Mouse (Mus musculus) megakaryocyte, embryonic 14.5 days (primary cell): ENCODE measurements around the gene Sulf2. TPM values are rescaled to one million over a fixed set of nuclear protein-coding genes. Genes with fewer than 3 reads are reported as not detected.
A peak's percentile ranks its signal among the peaks of the same experiment; 100 is the strongest.

Experiments used
- H3K27me3 ChIP-seq: replicated peaks from 2 replicates; pipeline ENCODE3; 2012; ENCODE audit warnings: inconsistent platforms
- H3K36me3 ChIP-seq: replicated peaks from 2 replicates; pipeline ENCODE3; 2012; ENCODE audit warnings: low read length, inconsistent platforms, mixed read lengths
- H3K4me1 ChIP-seq: 2 replicates; pipeline ENCODE4 v1.6.1; 2012; ENCODE audit warnings: inconsistent platforms
- H3K4me3 ChIP-seq: replicated peaks from 2 replicates; pipeline ENCODE3; 2012; ENCODE audit warnings: moderate library complexity, mild to moderate bottlenecking, inconsistent platforms
- H3K9me3 ChIP-seq: 2 replicates; pipeline ENCODE4 v1.6.1; 2012; ENCODE audit warnings: inconsistent platforms
- FLI1 ChIP-seq: IDR thresholded peaks from 2 replicates; pipeline ENCODE4 v1.6.1; 2012; ENCODE audit warnings: low read length, inconsistent platforms, mixed read lengths
- GATA1 ChIP-seq: IDR thresholded peaks from 3 replicates; pipeline ENCODE4 v1.6.1; 2012; ENCODE audit warnings: mixed read lengths, low read length, inconsistent platforms, borderline replicate concordance
- polyA plus RNA-seq: library from polyadenylated mRNA; stranded (reverse); fragments of >175 nt; gene quantifications from 2 replicates; pipeline ENCODE4 v1.2.3, GENCODE M21; 2012; ENCODE audit warnings: low replicate concordance; ENCODE audit not compliant: insufficient read depth

Gene Sulf2
- polyA plus RNA-seq, 1 experiment, result 4.8 TPM

- TF ChIP-seq GATA1 (no peak), FLI1 (no peak)
- Histone ChIP-seq H3K36me3 (peaks cover 34% of the 10 kb centered on the region), H3K27me3 (no peaks in the 10 kb centered on the region), H3K4me3 (peak overlapping the region; percentile 91), H3K4me1 (peaks cover 86% of the 10 kb centered on the region), H3K9me3 (no peaks in the 10 kb centered on the region)
Observed at GRCm38 (mm10) chr2:166031120-166031929, 124.1 kb downstream of the Sulf2 start.

GRCm38 (mm10) chr2:166030256-166030995 lies 125.0 kb downstream of the Sulf2 start:
- Histone ChIP-seq H3K9me3 (no peaks in the 10 kb centered on the region), H3K4me1 (peaks cover 86% of the 10 kb centered on the region), H3K36me3 (peaks cover 25% of the 10 kb centered on the region), H3K4me3 (peak overlapping the region; percentile 91), H3K27me3 (no peaks in the 10 kb centered on the region)
- TF ChIP-seq GATA1, result no peak
- TF ChIP-seq FLI1, result no peak

GRCm38 (mm10) chr2:166029232-166029631 lies 126.2 kb downstream of the Sulf2 start:
- TF ChIP-seq FLI1 (no peak), GATA1 (no peak)
- H3K4me1 ChIP-seq, result peaks cover 89% of the 10 kb centered on the region
- H3K27me3 ChIP-seq, result no peaks in the 10 kb centered on the region
- H3K9me3 ChIP-seq, result no peaks in the 10 kb centered on the region
- H3K36me3 ChIP-seq, result peaks cover 16% of the 10 kb centered on the region
- H3K4me3 ChIP-seq, result peak overlapping the region; percentile 38

GRCm38 (mm10) chr2:166027834-166028233 lies 127.6 kb downstream of the Sulf2 start:
- H3K4me1 ChIP-seq, result peaks cover 96% of the 10 kb centered on the region
- H3K36me3 ChIP-seq, result peaks cover 17% of the 10 kb centered on the region
- no peaks in the 10 kb centered on the region for H3K9me3 ChIP-seq
- no peak overlapping the region for H3K4me3 ChIP-seq
- no peak for TF ChIP-seq GATA1
- TF ChIP-seq FLI1, result no peak
- no peaks in the 10 kb centered on the region for H3K27me3 ChIP-seq

GRCm38 (mm10) chr2:166025943-166026342 lies 129.5 kb downstream of the Sulf2 start:
- Histone ChIP-seq H3K4me1 (peaks cover 96% of the 10 kb centered on the region), H3K27me3 (no peaks in the 10 kb centered on the region), H3K9me3 (no peaks in the 10 kb centered on the region), H3K4me3 (no peak overlapping the region), H3K36me3 (peaks cover 14% of the 10 kb centered on the region)
- TF ChIP-seq GATA1, result no peak
- TF ChIP-seq FLI1, result no peak

GRCm38 (mm10) chr2:166024621-166025020 lies 130.8 kb downstream of the Sulf2 start:
- H3K4me1 ChIP-seq, result peaks cover 96% of the 10 kb centered on the region
- H3K4me3 ChIP-seq, result no peak overlapping the region
- H3K9me3 ChIP-seq, result no peaks in the 10 kb centered on the region
- peaks cover 15% of the 10 kb centered on the region for H3K36me3 ChIP-seq
- H3K27me3 ChIP-seq, result no peaks in the 10 kb centered on the region
- TF ChIP-seq GATA1 (no peak), FLI1 (no peak)

- H3K4me1 ChIP-seq, result peaks cover 98% of the 10 kb centered on the region
- TF ChIP-seq GATA1 (no peak), FLI1 (no peak)
- H3K27me3 ChIP-seq, result no peaks in the 10 kb centered on the region
- no peaks in the 10 kb centered on the region for H3K9me3 ChIP-seq
- H3K4me3 ChIP-seq, result peak overlapping the region; percentile 59
- peaks cover 16% of the 10 kb centered on the region for H3K36me3 ChIP-seq
Observed at GRCm38 (mm10) chr2:166024079-166024478, 131.4 kb downstream of the Sulf2 start.

Other genes starting within 250 kb of the Sulf2 start
- gene Ncoa3, start 163.0 kb downstream of the Sulf2 start, polyA plus RNA-seq, result 22.7 and 35.4 TPM in 2 replicates